Mouse (Mus musculus) hindbrain, embryonic 14.5 days (tissue): ENCODE results near the gene Kif7. TPM values are rescaled to one million over a fixed set of nuclear protein-coding genes. Genes with fewer than 3 reads are reported as not detected.

Experiments used
- ATAC-seq: fragments of 200-750 bp; cut with Nextera tagmentation; 2 replicates; pipeline ENCODE4 v1.8.0; 2017; ENCODE audit warnings: moderate number of reproducible peaks, mild to moderate bottlenecking, moderate TSS enrichment, moderate library complexity; ENCODE audit not compliant: low FRiP score
- DNase-seq: peaks from one replicate; pipeline ENCODE4 v3.0.0-alpha.2; 2015; ENCODE audit warnings: low spot score
- H3K27ac ChIP-seq: fragments of 300-500 bp; sonication (generic); 2 replicates; pipeline ENCODE4 v1.5.1; 2014; ENCODE audit warnings: mild to moderate bottlenecking, moderate library complexity
- H3K27me3 ChIP-seq: fragments of 300-500 bp; sonication (generic); 2 replicates; pipeline ENCODE4 v1.6.1; 2014; ENCODE audit warnings: mild to moderate bottlenecking, low read length, mixed read lengths; ENCODE audit not compliant: control insufficient read depth, insufficient read depth
- H3K36me3 ChIP-seq: fragments of 300-500 bp; sonication (generic); replicated peaks from 2 replicates; pipeline ENCODE4 v1.6.1; 2014; ENCODE audit not compliant: control insufficient read depth, insufficient read depth
- H3K4me1 ChIP-seq: fragments of 300-500 bp; sonication (generic); replicated peaks from 2 replicates; pipeline ENCODE4 v1.6.1; 2014; ENCODE audit warnings: antibody characterized with exemption, low read length, mixed read lengths; ENCODE audit not compliant: control insufficient read depth, insufficient read depth
- H3K4me2 ChIP-seq: fragments of 300-500 bp; sonication (generic); replicated peaks from 2 replicates; pipeline ENCODE4 v1.6.1; 2014; ENCODE audit warnings: mild to moderate bottlenecking, moderate library complexity
- H3K4me3 ChIP-seq: fragments of 300-500 bp; sonication (generic); replicated peaks from 2 replicates; pipeline ENCODE4 v1.5.1; 2014; ENCODE audit warnings: mild to moderate bottlenecking, low read length
- H3K9ac ChIP-seq: fragments of 300-500 bp; sonication (generic); 2 replicates; pipeline ENCODE4 v1.6.1; 2014
- H3K9me3 ChIP-seq: fragments of 300-500 bp; sonication (generic); 2 replicates; pipeline ENCODE4 v1.6.1; 2016; ENCODE audit warnings: low read length; ENCODE audit not compliant: control insufficient read depth
- WGBS: fragments of 180-500 bp; shearing (Covaris S2); extraction: QIAGEN DNeasy Blood & Tissue Kit; methylation state at CpG from one replicate; pipeline ENCODE4 v1.1.7; 2014; 5-methylcytosine and 5-hydroxymethylcytosine counted together
- polyA plus RNA-seq: library from polyadenylated mRNA; unstranded; fragments of >200 nt; fragmentation: Nextera tagmentation; extraction: Ambion mirVana; gene quantifications from 2 replicates; pipeline ENCODE4 v1.2.1, GENCODE M21; 2014

The Kif7 gene
- polyA plus RNA-seq, 1 experiment from 2014 or later, result 2.0 TPM

GRCm38 (mm10) chr7:79696495-79696894 is 19.0 kb downstream of the Kif7 start:
- Histone ChIP-seq H3K36me3 (peaks cover 16% of the 10 kb centered on the region; the same call in 1 of the 2 replicates), H3K27ac (no peak overlapping the region), H3K4me2 (no peak overlapping the region), H3K9me3 (no peaks in the 10 kb centered on the region), H3K4me1 (no peaks in the 10 kb centered on the region), H3K9ac (no peak overlapping the region), H3K27me3 (no peaks in the 10 kb centered on the region), H3K4me3 (no peak overlapping the region)
- WGBS, result 88% methylated on average over 8 of the region's 8 CpGs
- DNase-seq (no peak), ATAC-seq (no peak)

GRCm38 (mm10) chr7:79680231-79680630 is 35.3 kb downstream of the Kif7 start:
- no peak for DNase-seq
- Histone ChIP-seq H3K27ac (no peak overlapping the region), H3K4me2 (no peak overlapping the region), H3K36me3 (0 out of 2 replicates have a peak, but pooled peaks cover 3% of the 10 kb centered on the region), H3K4me1 (no peaks in the 10 kb centered on the region), H3K9me3 (no peaks in the 10 kb centered on the region), H3K4me3 (no peak overlapping the region), H3K9ac (no peak overlapping the region), H3K27me3 (no peaks in the 10 kb centered on the region)
- ATAC-seq, result no peak
- 98% methylated on average over 2 of the region's 2 CpGs for WGBS

- H3K9ac ChIP-seq, result no peak overlapping the region
- H3K27me3 ChIP-seq, result no peaks in the 10 kb centered on the region
- no peak for DNase-seq
- no peak for ATAC-seq
- no peak overlapping the region for H3K4me3 ChIP-seq
- no peak overlapping the region for H3K4me2 ChIP-seq
- 0 out of 2 replicates have a peak, but pooled peaks cover 3% of the 10 kb centered on the region for H3K36me3 ChIP-seq
- no peaks in the 10 kb centered on the region for H3K4me1 ChIP-seq
- no peak overlapping the region for H3K27ac ChIP-seq
- no peaks in the 10 kb centered on the region for H3K9me3 ChIP-seq
These were observed 36.3 kb downstream of the Kif7 start for GRCm38 (mm10) chr7:79679186-79679585.

- Histone ChIP-seq H3K9ac (no peak overlapping the region), H3K27ac (no peak overlapping the region), H3K27me3 (no peaks in the 10 kb centered on the region), H3K4me1 (no peaks in the 10 kb centered on the region), H3K36me3 (peaks cover 3% of the 10 kb centered on the region; the same call in 1 of the 2 replicates), H3K4me2 (no peak overlapping the region), H3K9me3 (no peaks in the 10 kb centered on the region), H3K4me3 (no peak overlapping the region)
- DNase-seq, result no peak
- no peak for ATAC-seq
- 95% methylated on average over 4 of the region's 4 CpGs for WGBS
These were observed 44.5 kb downstream of the Kif7 start for GRCm38 (mm10) chr7:79670900-79671604.

DNA sequence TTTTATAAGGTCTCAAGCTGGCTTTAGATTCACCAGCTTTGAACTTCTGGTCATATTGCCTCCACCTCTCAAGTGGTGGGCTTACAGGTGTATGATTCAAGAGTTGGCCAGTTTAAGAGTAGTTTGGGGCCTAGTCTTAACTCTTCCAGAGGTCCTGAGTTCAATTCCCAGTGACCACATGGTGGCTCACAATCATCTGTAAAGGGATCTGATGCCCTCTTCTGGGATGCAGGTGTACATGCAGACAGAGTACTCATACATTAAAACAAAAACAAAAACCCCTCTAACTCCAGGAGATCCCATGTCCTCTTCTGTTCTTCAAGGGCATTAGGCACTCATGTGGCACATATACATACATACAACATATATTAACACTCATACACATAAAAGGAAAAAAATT is 48.8 kb downstream of the Kif7 start:
- Histone ChIP-seq H3K4me3 (no peak overlapping the region), H3K4me1 (no peaks in the 10 kb centered on the region; the same call in 1 of the 2 replicates), H3K27ac (no peak overlapping the region), H3K9me3 (no peaks in the 10 kb centered on the region), H3K36me3 (0 out of 2 replicates have a peak, but pooled peaks cover 3% of the 10 kb centered on the region), H3K27me3 (no peaks in the 10 kb centered on the region), H3K4me2 (no peak overlapping the region), H3K9ac (no peak overlapping the region)
- no peak for DNase-seq
- no peak for ATAC-seq

DNA sequence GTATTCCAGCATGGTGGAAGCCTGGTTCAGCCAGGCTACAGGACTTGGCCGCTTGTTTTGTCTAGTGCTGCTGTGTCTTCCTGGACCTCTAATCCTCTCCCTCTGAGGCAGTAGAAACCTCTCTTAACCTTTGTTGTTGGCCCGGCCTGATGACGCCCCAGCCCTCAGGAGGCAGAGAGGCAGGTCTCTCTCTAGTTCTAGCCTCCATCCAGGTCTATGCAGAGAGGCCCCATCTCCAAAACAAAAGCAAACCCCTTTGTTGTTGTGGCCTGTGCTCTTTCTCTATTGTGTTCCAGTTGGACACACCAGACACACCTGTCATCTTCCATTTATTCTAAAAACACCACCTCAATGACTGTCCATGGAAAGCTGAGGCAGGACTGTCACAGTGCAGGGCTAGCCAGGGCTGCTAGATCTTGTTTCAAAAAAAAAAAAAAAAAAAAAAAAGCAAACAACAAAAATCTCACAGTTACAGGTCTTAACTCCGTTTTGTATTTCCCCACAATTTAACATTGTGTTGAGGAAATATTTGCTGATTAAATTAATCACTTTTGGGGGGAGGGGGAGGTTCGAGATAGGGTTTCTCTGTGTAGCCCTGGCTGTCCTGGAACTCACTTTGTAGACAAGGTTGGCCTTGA is 54.1 kb downstream of the Kif7 start:
- Histone ChIP-seq H3K4me1 (peaks cover 10% of the 10 kb centered on the region), H3K9ac (peak overlapping the region; percentile 36), H3K9me3 (no peaks in the 10 kb centered on the region), H3K27ac (no peak overlapping the region), H3K4me2 (peak overlapping the region; percentile 86), H3K36me3 (no peaks in the 10 kb centered on the region), H3K4me3 (peak overlapping the region; percentile 87), H3K27me3 (no peaks in the 10 kb centered on the region)
- DNase-seq (no peak), ATAC-seq (no peak)
- 18% methylated on average over 5 of the region's 5 CpGs for WGBS

DNA sequence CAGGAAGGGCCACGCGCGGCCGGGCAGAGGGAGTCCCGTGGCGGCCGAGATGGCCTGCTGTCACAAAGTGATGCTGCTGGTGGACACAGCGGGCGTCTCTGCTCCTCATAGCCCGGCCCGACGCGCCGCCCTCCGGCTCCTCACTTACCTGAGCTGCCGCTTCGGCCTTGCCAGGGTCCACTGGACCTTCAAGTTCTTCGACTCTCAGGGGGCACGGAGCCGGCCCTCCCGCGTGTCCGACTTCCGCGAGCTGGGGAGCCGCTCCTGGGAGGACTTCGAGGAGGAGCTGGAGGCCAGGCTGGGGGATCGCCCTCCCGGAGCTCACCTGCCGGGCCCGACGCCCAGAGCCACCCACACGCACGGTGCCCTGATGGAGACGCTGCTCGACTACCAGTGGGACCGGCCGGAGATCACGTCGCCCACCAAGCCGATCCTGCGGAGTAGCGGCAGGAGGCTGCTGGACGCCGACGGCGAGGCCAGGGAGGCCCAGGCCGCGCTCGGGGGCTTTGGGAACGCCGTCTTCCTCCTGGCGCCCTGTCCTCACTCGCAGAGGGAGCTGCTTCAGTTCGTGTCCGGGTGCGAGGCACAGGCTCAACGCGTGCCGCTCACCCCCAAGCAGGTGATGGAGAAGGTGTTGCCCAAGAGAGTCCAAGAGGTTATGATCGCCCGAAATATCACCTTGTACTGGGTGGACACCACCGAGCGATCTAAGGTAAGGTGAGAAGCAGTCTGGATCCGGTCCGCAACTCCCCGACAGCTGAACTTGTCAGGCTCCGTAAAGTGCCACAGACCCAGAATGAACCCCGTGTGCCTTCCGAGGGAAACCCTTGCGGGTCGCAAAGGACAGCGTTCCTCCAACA is 55.0 kb downstream of the Kif7 start:
- under 1% methylated on average over 72 of the region's 73 CpGs for WGBS
- Histone ChIP-seq H3K36me3 (no peaks in the 10 kb centered on the region), H3K9me3 (no peaks in the 10 kb centered on the region), H3K27me3 (no peaks in the 10 kb centered on the region), H3K4me1 (peaks cover 10% of the 10 kb centered on the region), H3K4me3 (peak overlapping the region; percentile 87), H3K4me2 (peak overlapping the region; percentile 86), H3K27ac (no peak overlapping the region), H3K9ac (peak overlapping the region; percentile 53)
- no peak for DNase-seq
- peak; percentile 43; the same call in 1 of the 2 replicates for ATAC-seq

DNA sequence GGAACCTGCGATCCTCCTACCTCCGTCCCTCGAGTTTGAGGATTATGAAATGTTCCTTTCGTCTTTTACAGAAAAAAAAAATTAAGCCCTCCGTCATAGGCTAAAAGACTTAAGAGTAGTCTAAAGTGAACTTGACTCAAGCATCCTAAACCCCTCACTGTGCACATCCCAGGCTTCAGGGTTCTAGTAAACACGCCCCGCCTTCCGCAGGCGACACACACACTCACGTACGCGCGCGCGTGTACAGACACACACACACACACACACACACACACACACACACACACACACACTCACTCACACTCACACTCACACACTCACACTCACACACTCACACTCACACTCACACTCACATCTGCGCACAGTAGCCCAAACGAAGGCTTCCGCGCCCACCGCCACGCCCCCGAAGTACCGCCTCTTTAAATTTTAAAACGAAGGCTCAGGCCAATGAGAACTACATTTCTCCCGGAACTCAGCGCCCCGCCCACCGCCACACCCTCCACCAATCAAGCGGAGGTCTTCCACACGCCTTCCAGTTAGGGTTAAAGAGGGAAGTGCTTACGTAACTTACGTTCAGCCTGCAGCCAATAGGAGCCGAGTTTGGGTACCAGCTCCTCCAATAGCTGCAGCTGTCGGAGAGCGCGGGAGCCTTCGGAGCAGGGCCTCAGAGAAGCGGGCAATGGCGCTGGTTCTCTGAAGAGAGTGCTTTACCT is 55.8 kb downstream of the Kif7 start, which contains the start of gene Ticrr:
TSS of gene Ticrr (plus strand) at position 619 of the 713 bp plus-strand sequence.
- under 1% methylated on average over 39 of the region's 39 CpGs for WGBS
- H3K36me3 ChIP-seq, result no peaks in the 10 kb centered on the region
- ATAC-seq (peak; percentile 100), DNase-seq (peak; percentile 95)
- peak within 1 kb of the TSS; percentile 87 for H3K4me3 ChIP-seq
- no peaks in the 10 kb centered on the region for H3K9me3 ChIP-seq
- no peaks in the 10 kb centered on the region for H3K27me3 ChIP-seq
- peak within 1 kb of the TSS; percentile 86 for H3K4me2 ChIP-seq
- H3K27ac ChIP-seq, result no peak within 1 kb of the TSS
- H3K9ac ChIP-seq, result peak within 1 kb of the TSS; percentile 53
- peaks cover 10% of the 10 kb centered on the region for H3K4me1 ChIP-seq
